Mouse (Mus musculus): ENCODE results near the gene Rpl34.

The Rpl34 gene

DNA sequence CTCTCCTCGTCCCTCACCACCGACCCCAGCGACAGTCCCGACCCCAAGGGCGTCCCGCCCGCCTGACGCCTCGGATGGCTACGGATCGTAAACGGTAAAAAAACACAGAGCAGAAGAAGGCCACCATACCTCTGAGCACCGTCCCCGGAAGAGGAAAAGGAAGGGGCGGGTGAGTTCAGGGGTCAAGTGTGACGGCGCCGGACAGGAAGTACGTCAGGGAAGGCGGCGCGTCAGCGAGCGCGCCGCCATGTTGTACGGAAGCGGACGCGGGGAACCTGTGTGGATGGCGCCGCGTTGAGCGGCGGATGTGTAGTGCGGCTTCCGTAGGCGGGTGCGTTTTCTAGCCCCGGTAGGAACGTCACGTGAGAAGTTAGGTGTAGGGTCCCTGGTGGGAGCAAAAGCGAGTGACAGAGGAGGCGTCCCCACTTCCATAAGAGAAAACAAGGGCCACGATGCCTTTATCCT is at the start of gene Rpl34:
TSS of gene Rpl34 (minus strand) at position 210 of the 465 bp plus-strand sequence.
- DNase-seq (ENCODE audit: extremely low spot score): peak; percentile 93

DNA sequence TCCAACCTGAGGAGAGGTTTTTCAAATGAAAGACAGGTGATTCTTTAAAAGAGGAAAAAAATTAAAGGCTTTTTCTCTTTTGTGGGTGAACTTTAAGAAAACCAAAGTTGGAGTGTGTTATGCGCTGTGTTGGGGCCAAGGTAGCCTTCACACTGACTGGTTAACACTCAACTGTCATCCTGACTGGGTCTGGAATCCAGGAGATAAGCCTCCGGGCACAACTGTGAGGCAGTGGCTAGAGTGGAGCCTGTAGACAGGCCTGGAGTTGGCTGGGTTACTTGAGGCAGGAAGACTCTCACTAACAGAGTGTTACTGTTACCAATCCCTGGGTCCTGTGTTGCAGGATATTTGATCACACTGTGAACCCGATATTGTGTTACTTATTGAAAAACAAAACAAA is 38.0 kb upstream of the Rpl34 start:
- DNase-seq (ENCODE audit: extremely low spot score): no peak

DNA sequence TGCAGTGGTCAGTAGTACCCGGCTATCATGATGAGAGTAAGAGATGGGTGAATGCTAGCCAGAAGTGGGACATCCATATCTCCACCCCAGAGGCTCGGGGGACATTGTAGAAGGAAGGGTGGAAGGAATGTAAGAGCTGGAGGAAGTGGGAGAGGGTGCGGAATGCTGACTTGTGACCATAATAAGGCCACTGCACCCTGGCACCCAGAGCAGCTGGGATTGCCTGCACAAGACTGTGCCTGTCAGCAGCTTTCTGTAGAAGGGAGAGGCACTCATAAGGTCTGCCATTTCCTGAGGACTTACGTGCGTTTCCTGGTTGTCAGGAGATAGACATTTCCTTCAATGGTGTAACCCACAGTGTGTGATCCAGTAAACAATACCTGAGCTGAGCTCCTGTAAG is 33.9 kb upstream of the Rpl34 start:
- DNase-seq (ENCODE audit: extremely low spot score): no peak

DNA sequence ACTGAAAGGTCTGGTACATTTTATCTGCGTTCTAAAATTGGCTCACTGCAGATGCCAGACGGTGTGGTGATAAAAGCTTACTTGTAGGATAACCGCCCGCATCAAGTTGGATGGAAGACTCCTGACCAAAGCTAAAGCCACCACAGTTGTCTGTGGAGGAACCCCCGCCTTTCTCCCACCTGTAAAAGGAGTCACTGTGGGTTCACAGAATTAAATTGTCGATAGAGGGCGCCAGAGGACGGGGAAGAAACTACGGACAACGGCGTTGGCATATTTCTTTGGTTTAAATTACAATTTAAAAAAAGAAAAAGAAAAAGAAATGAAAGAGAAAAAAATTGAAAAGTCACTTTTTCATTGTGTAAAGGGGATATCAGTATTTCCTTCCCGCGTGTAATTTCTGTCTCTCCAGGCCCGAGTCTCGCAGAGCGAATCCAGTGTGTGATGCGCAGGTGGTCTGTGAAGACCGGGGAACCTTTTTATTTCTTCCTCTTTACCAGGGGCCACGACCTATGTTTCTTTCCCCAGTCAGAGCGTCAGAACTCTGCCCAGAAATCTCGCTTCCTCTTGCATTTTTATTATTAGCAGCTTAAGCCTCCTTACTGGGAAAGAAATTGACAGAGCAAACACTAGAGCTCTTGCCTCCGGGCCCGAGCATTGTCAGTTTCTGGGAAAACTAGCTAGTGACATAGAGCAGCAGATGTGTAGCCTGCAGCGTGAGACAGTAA is 30.7 kb upstream of the Rpl34 start:
- DNase-seq (ENCODE audit: extremely low spot score): peak; percentile 51

DNA sequence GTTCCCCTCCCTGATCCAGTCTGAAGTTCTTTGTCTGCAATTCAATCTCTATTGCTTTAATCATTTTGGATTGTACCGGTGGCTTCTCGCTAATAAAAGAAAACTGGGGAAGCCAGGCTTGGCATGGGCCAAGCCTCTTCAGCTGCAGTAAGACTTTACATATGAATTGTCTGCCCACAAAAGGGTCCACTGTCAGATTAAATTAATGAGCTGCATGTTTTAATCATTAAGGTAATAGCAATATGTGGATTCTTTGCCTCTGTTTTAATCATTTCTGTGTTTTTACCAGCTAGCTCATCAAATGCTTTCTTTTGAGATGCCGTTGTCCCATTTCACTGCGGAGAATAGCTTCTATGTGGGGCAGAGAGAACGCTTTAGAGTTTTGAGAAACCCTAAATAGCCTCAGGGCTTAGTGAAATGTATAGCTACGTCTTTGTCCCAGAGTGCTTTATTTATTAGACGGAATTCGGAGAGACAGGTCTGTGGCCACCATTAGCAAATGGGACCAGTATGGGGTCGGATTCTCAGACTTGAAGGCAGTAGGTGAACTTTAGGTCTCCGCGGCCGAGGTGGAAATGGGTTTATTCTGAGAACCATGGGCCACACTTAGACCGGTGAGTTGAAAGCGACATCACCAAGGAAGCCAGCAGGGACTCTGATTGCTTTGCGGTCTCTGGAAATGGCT is 28.1 kb upstream of the Rpl34 start:
- DNase-seq (ENCODE audit: extremely low spot score): no peak

DNA sequence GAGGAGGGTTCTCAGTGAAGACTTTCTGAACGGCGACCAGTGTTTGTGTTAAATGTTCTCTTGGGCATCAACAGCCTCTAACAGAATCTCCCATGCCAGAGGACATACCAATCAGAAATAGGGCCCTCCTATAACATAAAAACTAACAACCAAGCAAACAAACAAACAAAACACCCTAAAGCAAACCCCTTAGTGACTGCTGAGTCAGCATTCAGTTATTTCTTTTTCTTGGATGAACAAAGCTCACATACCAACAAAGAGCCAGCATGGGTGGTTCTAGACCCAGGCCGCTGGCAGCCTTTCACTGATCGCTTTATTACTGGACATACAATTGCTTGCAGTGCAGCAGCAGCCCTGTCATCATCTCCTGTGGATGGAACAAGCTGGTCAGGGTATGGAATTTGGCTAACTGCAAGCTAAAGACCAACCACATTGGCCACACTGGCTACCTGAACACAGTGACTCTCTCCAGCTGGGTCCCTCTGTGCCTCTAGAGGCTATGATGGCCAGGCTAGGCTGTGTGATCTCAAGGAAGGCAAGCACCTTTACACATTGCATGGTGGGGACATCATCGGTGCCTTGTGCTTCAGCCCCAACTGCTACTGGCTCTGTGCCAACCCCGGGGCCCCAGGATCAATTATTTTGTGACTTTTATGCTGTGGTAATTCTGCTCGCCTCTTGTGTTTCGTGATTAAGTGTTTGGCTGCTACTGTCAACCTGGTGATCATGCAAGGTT is 27.1 kb upstream of the Rpl34 start:
- no peak for DNase-seq (ENCODE audit: extremely low spot score)

DNA sequence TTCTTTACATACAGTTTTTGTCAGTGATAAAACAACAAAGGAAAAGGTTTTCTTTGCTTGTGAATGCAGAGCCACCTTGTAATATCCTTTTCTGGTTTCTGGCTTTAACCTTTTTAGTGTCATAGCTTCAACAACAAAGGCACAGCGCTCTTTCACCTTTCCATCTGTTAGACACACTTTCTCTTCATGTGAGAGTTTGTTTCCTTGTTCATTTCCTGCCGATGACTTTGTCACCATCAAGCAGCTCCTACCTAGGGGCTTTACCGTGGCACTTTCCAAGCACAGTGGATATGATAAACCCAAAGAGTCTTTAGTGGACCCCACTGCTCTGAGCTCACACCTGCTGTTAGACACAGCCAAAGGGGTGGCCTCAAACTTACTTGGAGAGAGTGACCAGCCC is 19.0 kb upstream of the Rpl34 start:
- DNase-seq (ENCODE audit: extremely low spot score): no peak

DNA sequence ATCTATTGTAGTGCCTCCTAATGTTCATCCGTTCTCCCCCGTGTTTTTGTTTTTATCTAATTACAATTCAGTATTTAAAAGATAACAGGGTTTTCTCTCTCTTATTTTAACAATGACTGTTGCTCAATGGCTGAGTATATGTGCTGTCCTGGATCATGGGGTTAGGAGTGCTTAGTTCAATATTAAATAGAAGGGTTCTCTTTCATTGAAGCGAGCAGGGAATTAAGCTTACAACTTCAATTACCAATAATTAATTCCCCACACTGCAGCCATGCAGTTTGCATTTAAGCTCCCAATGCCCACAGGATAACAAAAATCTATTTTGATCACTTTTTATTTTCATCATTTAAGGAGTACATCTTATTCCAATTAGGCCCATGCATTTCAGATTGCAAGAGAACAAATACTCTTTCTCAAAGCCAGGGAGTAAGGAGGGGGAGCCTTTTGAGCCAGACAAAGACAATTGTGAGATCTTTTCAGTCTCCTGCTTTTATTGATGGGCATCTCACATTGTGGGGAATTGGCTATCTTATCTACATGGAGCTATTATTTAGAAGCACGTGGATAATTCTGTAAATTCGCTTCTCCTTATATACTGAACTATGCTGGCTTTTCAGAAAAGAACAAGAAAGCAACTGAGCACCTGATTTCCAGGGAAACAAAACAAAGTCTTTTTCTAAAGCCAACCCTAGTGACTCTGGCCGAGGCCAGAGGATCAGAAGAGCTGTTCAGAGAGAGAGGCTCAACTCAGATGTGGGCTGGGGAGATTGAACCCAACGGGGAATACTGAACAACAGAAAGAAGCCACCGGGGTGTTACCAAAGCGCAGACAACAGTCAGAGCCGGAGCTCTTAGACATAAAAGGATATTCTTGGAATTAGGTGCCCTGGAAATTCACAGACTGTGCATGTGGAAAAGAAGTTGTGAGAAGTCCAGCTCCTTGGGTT is 16.7 kb upstream of the Rpl34 start:
- no peak for DNase-seq (ENCODE audit: extremely low spot score)

DNA sequence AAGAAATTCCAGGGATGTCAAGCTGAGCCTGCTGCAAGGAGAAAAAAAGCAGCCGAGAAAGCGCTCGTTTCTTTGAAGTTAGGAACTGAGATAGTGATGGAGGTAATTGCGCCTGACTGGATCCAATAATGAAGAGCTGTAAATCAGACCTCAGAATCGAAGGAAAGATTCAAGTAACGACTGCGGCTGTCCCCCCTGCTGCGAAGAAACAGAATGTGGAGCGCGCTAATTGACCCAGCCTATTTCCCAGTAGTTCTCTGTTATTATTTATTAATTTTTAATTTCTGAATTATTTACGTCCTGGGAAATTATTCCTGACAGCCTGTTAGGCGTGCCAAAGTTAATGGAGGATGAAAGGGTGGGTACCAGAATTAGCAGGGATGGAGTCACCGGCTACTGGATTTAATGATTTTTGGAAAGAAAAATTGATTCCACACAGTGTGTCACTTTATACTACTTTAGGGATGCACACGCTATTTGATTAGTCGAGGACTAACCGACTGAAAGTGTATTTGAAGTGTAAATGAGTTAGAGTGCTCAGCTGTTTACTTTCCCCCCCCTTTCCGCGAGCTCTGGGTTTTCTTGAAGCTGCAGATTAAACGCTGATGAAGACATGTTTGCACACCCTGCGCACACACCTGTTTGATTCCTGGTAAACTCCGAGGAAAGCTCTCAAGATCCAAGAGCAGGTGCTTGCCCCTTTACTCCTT is 7.6 kb upstream of the Rpl34 start:
- no peak for DNase-seq (ENCODE audit: extremely low spot score)

DNA sequence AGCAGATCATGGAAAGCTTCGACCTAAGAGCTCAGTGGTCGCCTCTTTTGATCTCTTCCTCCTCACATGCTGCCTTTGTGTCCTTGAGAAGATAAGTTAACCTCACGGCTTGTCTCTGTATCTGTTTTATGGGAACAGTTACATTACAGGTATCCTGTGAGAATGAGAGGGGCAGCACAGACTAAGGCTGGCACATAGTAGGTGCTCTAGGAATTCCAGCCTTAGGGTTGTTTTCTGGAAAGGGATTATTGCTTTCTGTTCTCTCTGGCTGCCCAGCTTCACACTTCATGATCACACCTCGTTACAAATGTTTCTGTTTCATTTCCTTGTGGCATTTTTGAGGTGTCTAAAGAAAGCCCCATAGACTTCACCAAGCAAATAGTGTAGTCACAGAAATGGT is 6.6 kb upstream of the Rpl34 start:
- no peak for DNase-seq (ENCODE audit: extremely low spot score)

DNA sequence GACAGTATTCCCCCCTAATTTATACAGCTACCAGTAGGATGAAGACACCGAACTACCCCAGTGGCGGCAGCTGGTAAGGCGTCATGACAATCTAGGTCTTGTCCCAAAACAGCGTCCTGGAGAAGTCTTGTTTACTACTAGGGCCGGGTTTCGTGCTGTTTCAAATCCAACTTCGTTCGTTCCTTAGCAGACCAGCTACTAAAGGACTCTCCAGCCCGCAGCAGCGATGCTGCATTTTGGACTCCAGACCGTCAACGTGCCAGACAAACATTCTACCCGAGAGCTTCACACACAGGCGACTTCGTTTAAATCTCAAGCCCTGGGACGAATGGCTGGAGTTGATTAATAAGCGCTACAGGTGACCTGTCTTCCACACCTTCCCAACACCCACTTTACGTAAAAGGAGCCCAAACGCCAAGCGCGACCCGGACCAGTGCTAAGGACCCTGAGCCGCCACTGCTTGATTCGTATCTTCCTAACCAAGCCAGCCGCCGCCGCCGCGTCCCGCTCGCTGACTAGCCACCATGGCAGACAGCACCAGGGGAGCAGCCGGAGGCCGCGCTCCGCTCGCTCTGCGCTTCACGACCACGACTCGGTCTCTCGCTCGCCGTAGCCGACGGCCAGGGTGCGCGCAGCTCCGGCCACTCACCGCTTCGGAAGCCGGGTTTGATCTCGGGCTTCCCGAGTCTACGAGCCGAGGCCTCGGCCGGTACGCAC is 568 bp downstream of the Rpl34 start:
- DNase-seq (ENCODE audit: extremely low spot score): peak; percentile 44

DNA sequence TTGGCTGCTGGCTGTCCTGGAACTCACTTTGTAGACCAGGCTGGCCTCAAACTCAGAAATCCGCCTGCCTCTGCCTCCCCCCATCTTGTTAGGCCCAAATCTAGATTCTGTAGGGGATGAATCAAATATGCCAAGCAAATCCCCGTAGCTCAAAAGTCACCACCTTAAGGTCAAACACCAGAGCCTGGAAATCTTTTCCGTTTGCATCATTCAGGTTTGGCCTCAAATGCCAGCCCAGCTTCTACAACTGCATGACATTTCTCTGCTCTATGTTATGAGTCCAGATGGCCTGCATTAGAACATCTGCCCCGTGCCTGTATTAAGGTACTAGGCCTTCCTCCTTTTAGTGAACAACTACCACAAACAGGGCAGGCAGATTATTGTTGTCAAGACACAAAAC is 2.5 kb downstream of the Rpl34 start:
- DNase-seq (ENCODE audit: extremely low spot score): no peak

DNA sequence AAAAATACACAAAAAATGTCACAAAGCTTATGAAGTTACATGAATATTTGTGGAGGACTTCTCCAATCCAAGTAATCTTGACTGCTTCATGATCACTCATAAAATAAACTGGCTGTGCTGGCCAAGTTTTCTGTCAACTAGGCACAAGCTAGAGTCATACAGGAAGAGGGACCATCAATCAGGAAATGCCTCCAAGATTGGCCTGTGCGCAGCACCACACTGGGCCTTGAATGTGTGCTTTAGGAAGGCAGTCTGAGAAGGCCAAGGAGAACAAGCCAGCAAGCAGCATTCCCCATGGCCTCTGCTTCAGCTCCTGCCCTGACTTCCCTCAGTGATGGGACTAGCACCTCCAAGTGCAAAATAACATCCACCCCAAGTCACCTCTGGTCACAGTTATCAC is 3.2 kb downstream of the Rpl34 start:
- no peak for DNase-seq (ENCODE audit: extremely low spot score)

DNA sequence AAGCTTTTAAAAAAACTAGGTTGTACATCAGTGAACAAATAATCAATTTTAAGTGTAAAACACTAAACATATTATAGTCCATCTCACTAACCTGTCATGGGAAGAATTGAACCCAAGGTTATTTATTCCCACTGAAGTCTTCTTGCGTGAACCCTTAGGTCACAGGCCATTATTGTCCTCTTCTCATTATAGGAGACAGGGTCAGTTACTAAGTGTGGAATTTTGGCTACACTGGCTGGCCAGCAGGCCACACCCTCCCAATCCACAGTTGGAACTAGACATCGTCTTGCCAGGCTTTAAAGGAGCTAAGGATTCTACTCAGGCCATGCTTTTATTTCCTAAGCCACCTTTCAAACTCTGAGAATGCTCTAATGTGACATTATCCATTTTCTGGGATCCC is 4.5 kb downstream of the Rpl34 start:
- no peak for DNase-seq (ENCODE audit: extremely low spot score)

DNA sequence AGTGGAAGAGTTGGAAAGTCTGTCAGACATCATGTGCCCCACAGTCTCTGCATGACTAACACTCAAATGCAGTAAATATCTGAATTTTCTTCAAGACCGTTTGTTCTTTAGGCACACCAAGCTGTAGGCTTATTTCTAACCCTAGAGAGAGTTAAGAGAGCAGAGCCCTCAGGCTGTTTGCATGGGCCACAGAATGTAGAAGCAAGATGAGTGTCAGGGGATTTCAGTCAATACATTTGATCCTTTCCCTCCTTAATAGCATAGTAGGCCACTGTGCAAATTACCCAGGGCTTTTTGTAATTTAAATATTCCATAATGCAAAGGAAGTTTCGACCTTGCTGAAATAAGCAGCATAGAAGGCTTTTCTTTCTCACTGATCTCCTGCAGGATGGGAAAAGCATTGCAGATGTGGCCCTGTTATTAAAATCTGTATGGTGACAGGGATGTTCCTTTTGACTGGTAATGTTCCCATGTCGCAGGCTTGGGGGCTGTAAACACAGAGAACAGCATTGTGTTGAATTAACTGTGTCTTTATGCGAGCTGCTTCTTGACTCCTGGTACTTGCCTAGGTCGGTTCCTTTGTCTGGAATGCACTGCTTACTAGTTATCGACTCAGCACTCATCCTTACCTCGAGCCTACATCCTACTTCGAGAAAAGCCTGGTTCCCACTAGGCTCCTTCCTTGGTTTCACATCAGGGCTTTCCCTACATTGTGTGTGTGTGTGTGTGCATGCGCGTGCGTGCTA is 7.3 kb downstream of the Rpl34 start:
- no peak for DNase-seq (ENCODE audit: extremely low spot score)

DNA sequence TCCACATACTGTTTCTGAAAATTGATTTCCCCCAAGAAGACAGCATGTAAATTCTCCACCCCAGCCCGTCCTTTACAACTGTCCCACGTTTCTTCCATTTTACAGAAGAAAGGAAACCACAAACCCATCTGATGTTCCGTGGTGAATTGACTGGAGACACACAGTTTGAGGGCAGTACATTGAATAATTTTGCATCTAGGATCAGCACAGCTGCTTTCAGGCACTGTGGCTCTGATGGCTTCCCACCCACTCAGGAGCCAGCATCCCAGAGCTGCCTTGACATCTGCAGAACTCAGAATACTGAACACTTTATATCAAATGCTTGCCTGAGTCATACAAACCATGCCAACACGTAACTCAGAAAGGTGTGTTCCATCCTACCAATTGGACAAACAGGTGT is 10.0 kb downstream of the Rpl34 start:
- DNase-seq (ENCODE audit: extremely low spot score): no peak

DNA sequence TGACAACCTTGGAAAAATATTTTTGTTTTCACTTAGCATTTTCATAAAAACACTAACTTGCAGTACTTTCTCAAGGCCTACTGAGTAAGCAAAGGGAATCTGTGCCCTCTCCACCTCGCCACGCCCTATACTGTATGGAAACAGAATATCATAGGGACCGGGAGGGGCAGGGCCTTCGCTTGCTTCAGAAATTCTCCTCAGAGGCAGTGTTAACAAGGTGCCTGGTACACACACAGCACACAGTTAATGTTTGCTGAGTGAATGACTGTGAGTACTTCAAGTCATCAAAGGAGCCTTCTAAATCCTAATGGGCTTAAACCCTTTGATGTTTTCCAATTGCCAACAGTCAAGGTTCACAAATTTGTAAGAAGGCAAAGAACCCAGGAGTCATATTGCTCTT is 11.3 kb downstream of the Rpl34 start:
- DNase-seq (ENCODE audit: extremely low spot score): no peak

DNA sequence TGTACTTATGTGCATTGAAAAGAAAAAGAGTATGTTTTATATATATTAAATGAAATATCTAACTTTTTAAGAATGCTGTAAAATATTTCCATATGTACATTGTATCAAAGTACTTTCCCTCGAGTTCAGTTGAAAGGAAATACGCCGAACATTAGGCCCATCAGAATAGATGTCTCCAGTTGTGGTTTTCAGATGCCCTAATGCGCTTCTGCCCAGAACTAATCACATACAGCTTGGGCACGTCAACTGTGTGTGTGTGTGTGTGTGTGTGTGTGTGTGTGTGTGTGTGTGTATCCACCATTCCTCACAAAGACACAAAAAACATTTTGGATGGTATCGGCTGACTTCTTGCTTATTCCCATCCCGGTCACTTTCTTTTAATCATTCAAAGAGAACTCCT is 13.6 kb downstream of the Rpl34 start:
- DNase-seq (ENCODE audit: extremely low spot score): no peak

DNA sequence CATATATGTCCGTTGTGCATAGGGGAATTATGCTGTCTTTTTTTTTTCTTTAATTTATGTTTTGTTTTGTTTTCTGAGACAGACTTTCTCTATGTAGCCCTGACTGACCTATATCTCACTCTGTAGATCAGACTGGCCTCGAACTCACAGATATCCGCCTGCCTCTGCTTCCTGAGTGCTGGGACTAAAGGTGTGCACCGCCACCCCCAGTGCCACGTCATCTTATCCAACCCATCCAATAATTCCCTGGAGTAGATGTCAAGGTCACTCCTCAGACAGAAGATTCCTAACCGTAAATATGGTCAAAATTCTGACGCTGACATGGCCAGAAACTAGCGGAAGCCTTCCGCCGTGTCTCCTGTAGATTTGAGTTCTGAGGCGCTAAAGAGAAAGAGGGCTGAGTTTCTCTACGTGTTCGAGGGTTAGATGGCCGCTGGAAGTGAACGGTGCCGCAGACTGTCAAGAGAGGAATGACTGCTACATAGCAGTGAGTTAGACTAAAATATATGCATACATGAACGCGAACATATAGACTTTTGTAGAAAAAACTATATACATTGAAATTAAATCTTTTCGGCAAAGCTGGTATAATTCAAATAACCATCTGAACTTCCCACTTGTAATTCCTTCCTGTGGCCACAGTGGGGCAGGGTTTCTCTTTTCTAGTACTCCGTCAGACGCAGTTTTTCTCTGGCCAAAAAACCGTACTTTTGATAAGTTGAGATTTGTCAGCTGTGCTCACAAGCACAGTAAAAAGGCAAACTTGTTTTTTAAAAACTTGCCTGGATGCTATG is 15.2 kb downstream of the Rpl34 start:
- peak; percentile 62 for DNase-seq (ENCODE audit: extremely low spot score)

Data from embryo, embryonic 9.5 days (tissue).